Mouse (Mus musculus) embryonic fibroblast, embryonic 13.5 days (primary cell): ENCODE measurements around the gene Usf2. TPM values are rescaled to one million over a fixed set of nuclear protein-coding genes. Genes with fewer than 3 reads are reported as not detected.
"Not testable (repeated sequence)": the region's sequence is repeated elsewhere in the genome, so short reads cannot be mapped to it uniquely, and the experiment has no call there.

Source experiments
- H3K27ac ChIP-seq: 2 replicates; pipeline ENCODE4 v1.5.1; 2012; ENCODE audit warnings: low read length, control low read depth, inconsistent platforms; ENCODE audit not compliant: insufficient read depth
- H3K4me1 ChIP-seq: 2 replicates; pipeline ENCODE4 v1.6.1; 2011; ENCODE audit warnings: low read length; ENCODE audit not compliant: control insufficient read depth, insufficient read depth
- H3K4me3 ChIP-seq: 2 replicates; pipeline ENCODE4 v1.5.1; 2011; ENCODE audit warnings: mild to moderate bottlenecking, control low read depth, low read length; ENCODE audit not compliant: insufficient read depth
- CTCF ChIP-seq: IDR thresholded peaks from 2 replicates; pipeline ENCODE4 v1.5.1; 2011; ENCODE audit warnings: mild to moderate bottlenecking, control low read depth, low read length, moderate library complexity, borderline replicate concordance; ENCODE audit not compliant: insufficient read depth
- POLR2A ChIP-seq: IDR thresholded peaks from 2 replicates; pipeline ENCODE4 v1.6.1; 2011; ENCODE audit warnings: low read depth, mild to moderate bottlenecking, control low read depth, low read length, moderate library complexity
- polyA plus RNA-seq: library from polyadenylated mRNA; stranded (reverse); fragments of >200 nt; gene quantifications from 2 replicates; pipeline ENCODE4 v1.2.4, GENCODE M21; 2011; ENCODE audit warnings: low read depth; ENCODE audit not compliant: missing spikeins, insufficient read length

Gene Usf2
- polyA plus RNA-seq, 1 experiment, result 61.1 TPM

DNA sequence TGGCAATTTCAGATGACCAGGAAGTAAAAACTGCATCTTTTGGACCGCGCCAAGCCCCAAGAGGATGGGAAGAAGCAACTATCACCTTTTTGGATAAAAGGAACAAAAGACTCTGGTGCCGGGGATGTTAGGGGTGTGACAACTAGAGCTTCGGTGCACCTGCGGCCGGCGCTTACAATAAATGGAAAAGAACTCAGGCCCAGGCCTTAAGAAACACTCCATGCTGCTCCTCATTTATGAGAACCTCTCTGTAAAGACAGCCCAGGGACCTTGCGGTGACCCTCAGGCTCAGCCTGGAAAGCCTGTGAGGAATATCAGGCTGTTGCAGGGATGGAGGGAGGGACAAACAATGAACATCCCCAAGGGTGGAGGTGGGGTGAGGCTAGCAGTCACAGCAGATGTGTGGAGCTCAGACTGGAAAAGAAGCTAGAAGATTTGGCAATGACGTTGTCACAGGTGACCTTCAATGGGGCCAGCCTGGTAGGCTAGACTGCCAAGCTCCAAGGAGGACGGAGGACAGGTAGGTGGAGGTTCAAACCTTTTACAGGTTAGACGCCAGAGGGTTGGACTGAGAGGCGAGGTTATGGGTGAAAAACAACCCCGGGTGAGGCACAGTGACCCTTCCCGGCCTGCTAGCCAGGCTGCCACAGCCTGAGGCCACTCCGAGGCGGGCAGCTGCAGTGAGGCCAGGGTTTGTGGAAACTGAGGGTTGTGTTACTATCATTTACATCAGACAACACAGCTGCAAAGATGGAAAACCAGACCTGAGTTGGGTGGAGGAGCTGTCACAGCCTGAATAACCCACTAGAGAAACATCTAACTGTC lies 4.0 kb downstream of the Usf2 start:
- no peak overlapping the region for H3K27ac ChIP-seq
- H3K4me1 ChIP-seq, result peaks cover 4% of the 10 kb centered on the region; the same call in 1 of the 2 replicates
- H3K4me3 ChIP-seq, result no peak overlapping the region
- TF ChIP-seq POLR2A, result no peak
- no peak for TF ChIP-seq CTCF

DNA sequence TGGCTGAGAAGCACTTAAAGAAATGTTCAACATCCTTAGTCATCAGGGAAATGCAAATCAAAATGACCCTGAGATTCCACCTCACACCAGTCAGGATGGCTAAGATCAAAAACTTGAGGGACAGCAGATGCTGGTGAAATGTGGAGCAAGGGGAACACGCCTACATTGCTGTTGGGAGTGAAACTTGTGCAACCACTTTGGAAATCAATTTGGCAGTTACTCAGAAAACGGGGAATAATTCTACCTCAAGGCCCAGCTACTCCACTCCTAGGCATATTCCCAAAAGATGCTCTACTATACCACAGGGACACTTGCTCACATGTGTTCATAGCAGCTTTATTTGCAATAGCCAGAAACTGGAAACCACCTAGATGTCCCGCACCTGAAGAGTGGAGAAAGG lies 6.7 kb downstream of the Usf2 start:
- H3K27ac ChIP-seq, H3K4me1 ChIP-seq, H3K4me3 ChIP-seq: not testable (repeated sequence)

DNA sequence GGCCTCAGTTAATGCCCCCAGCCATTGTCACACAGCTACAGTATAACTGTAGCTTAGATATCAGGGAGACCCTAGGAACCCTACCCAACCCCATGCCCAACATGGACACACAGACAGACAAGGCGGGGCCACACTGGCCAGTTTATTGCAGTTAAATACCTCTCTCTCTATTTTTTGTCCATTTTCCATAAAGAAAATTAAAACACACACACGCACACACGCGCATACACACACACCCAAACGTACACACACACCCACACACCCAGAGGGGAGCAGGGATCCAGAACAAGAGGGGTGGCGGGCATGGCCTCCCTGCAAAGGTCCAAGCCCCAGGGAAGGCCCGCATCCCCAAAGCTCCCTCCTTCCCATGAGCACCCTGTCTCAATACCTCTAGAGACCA lies 10.7 kb downstream of the Usf2 start:
- H3K4me3 ChIP-seq, result no peak overlapping the region
- TF ChIP-seq POLR2A (no peak), CTCF (no peak)
- H3K4me1 ChIP-seq, result no peaks in the 10 kb centered on the region
- no peak overlapping the region for H3K27ac ChIP-seq

DNA sequence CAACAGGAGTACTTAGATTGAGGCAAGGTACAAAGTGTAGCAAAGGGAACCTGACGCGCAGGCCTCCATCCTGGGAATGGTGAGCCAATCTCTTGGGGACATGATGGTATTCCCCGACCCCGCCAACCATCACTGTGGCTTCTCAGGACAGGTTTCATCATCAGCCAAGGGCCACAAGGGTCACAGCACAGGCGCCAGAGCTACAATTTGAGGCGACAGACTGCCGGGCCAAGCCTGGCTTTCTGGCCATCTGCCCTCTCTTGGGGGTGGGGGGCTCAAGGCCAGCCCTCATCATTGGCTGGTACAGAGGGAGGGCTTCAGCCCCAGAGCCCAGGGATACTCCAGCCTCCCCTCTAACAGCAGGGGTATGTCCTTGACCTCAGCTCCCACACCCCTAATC lies 11.1 kb downstream of the Usf2 start:
- not testable (repeated sequence) for H3K4me1 ChIP-seq, H3K27ac ChIP-seq, H3K4me3 ChIP-seq

DNA sequence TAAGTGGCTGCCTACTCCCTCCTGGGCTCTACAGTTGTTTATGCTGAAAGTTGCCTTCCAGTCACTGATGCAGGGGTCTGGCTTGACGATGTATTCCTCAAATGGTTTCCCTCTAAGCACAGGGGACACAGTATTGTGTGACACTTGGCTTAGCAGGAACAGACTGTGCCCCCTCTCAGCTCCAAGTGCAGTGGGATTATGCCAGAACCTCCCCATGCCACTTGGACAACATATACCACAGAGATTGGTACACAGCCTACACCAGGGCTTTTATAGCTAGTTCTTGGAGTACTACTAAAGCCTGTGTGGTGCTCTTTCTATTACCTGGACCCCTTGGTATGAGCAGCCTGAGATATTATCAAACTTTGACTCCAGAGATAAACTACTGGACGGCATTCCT lies 11.9 kb downstream of the Usf2 start:
- H3K27ac ChIP-seq, H3K4me1 ChIP-seq, H3K4me3 ChIP-seq: not testable (repeated sequence)

DNA sequence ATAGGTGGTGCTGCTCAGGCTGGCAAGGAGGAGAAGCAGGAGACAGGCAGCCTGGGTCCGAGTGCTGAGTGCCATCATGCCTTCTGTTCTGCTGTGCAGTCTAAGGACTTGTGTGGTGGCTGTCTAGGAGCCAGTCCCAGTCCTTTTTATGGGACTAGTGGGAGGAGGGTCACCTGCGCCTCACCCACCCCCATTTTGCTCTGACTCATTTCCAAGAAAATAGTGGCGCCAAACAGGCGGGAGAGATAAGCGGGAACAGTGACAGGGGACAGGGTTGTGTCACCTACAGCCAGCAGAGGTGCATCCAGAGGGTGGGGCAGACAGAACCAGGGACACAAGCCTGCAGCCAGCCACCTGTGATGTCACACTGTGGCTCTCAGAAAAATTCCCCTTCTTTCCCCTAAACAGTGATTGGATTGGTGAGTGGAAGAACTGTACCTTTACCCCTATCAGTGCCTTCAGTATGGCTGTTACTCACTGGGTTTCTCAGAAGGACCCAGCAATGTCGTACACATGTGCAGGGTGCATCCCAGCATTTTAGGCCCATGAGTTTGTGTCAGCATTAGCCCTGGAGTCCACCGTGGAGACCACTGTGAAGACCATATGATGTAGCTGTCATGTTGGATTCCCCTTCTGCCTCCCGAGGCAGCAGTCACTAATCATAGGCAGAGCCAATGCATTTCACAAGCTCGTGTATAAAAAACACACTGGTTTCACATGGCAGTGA lies 12.5 kb downstream of the Usf2 start, which contains the start of gene Hamp:
Gene Hamp, minus strand, starts transcription at position 124 of the 727 bp plus-strand sequence.
- Histone ChIP-seq H3K4me3 (no peak within 1 kb of the TSS), H3K4me1 (no peaks in the 10 kb centered on the region), H3K27ac (no peak within 1 kb of the TSS)
- TF ChIP-seq CTCF (no peak), POLR2A (no peak)

DNA sequence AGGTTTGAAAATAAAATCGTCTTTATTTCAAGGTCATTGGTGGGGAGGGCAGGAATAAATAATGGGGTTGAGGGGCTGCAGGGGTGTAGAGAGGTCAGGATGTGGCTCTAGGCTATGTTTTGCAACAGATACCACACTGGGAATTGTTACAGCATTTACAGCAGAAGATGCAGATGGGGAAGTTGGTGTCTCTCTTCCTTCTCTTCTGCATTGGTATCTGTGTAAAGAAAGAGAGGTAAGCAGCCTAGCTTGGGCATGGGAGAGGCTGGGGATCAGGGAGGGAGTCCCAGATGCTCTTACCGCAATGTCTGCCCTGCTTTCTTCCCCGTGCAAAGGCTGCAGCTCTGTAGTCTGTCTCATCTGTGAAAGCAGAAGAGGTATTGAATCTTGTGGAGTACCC lies 14.2 kb downstream of the Usf2 start:
- not testable (repeated sequence) for H3K4me3 ChIP-seq, H3K27ac ChIP-seq, H3K4me1 ChIP-seq

DNA sequence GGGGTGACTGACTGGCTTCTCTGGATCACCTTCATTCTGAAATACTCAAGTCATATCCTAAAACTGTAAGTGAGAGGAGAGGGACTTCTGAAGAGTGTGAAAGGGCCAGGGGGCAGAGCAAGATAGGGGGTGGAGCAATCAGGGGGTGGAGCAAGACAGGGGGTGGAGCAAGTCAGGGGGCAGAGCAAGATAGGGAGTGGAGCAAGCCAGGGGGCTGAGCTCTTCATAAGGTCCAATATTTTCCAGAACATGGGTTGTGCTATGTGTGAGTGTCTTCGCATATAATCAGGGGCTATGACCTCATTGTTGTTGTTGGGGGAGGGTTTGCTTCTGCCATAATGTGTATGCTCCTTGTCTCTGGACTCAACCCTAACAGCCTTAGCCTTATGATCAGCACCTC lies 16.5 kb downstream of the Usf2 start:
- not testable (repeated sequence) for H3K27ac ChIP-seq, H3K4me3 ChIP-seq, H3K4me1 ChIP-seq

DNA sequence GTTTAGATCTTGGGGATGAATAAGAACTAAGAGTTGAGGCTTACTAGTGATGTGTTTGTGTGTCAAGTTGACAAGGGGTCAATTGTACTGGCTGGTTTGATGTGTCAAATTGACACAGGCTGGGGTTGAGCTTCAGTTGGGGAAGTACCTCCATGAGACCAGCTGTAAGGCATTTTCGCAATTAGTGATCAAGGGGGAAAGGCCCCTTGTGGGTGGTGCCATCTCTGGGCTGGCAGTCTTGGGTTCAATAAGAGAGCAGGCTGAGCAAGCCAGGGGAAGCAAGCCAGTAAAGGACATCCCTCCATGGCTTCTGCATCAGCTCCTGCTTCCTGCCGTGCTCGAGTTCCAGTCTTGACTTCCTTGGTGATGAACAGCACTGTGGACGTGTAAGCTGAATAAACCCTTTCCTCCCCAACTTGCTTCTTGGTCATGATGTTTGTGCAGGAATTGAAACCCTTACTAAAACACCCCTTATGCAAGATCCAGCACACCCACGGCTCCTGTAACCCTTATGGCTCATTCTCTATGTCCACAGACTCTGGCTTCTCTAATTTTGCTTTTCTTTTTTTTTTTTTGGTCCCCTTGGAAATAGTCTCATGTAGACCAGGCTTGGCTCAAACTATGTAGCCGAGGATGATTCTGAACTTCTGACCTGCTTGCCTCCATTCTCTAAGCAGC lies 21.0 kb downstream of the Usf2 start:
- not testable (repeated sequence) for H3K27ac ChIP-seq, H3K4me1 ChIP-seq, H3K4me3 ChIP-seq

DNA sequence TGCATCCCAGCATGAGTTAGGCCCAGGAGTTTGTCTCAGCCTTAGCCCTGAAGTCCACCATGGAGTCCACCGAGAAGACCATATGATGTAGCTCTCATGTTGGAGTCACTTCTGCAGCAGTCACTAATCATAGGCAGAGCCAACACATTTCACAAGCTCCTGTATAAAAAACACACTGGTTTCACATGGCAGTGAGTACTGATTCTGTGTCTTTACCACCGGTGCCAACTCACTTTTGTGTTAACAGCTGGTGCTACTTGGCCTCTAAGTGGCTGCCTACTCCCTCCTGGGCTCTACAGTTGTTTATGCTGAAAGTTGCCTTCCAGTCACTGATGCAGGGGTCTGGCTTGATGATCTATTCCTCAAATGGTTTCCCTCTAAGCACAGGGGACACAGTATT lies 32.0 kb downstream of the Usf2 start, which contains the start of gene Hamp2:
Gene Hamp2, minus strand, starts transcription at position 101 of the 400 bp plus-strand sequence.
- not testable (repeated sequence) for H3K27ac ChIP-seq, H3K4me1 ChIP-seq, H3K4me3 ChIP-seq

DNA sequence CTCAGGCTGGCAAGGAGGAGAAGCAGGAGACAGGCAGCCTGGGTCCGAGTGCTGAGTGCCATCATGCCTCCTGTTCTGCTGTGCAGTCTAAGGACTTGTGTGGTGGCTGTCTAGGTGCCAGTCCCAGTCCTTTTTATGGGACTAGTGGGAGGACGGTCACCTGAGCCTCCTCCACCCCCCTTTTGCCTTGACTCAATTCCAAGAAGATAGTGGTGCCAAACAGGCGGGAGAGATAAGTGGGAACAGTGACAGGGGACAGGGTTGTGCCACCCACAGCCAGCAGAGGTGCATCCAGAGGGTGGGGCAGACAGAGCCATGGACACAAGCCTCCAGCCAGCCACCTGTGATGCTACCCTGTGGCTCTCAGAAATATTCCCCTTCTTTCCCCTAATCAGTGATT lies 32.5 kb downstream of the Usf2 start:
- no peaks in the 10 kb centered on the region for H3K4me1 ChIP-seq
- no peak for TF ChIP-seq POLR2A
- no peak for TF ChIP-seq CTCF

DNA sequence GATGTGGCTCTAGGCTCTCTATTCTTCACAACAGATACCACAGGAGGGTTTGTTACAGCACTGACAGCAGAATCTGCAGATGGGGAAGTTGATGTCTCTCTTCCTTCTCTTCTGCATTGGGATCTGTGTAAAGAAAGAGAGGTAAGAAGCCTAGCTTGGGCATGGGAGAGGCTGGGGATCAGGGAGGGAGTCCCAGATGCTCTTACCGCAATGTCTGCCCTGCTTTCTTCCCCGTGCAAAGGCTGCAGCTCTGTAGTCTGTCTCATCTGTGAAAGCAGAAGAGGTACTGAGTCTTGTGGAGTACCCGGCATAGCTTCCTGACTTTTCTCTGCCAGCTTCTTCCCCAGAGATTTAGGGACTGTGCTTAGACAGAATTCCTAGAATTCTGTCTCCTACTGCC lies 34.1 kb downstream of the Usf2 start:
- not testable (repeated sequence) for H3K4me3 ChIP-seq, H3K4me1 ChIP-seq, H3K27ac ChIP-seq

More for the DNA sequence above, 32.5 kb downstream of the Usf2 start:
- Histone ChIP-seq H3K4me3 (no peak overlapping the region), H3K27ac (no peak overlapping the region)
